Mouse (Mus musculus): ENCODE data around the gene Ypel4. TPM values are rescaled to one million over a fixed set of nuclear protein-coding genes. Genes with fewer than 3 reads are reported as not detected.
A peak's percentile ranks its signal among the peaks of the same experiment; 100 is the strongest.

Gene Ypel4
- under 1 TPM; 0.49 to 0.51 TPM for total RNA-seq (2021)
- long read RNA-seq, experiment 1 = 0 reads
- long read RNA-seq, experiment 2 = 0 reads

- DNase-seq = peak; percentile 55
Measured at GRCm38 (mm10) chr2:84733579-84734300, at the start of gene Ypel4. Gene Ypel4 (plus strand): TSS chr2:84734058.

- no peak for DNase-seq
Measured at GRCm38 (mm10) chr2:84688080-84688844, 45.6 kb upstream of the Ypel4 start.

- DNase-seq = no peak
Measured at GRCm38 (mm10) chr2:84690050-84690449, 43.8 kb upstream of the Ypel4 start.

GRCm38 (mm10) chr2:84695007-84695695 lies 38.7 kb upstream of the Ypel4 start:
- no peak for DNase-seq

GRCm38 (mm10) chr2:84703497-84703896 lies 30.4 kb upstream of the Ypel4 start:
- no peak for DNase-seq

- no peak for DNase-seq
Measured at GRCm38 (mm10) chr2:84704329-84704728, 29.5 kb upstream of the Ypel4 start.

GRCm38 (mm10) chr2:84705295-84705694 lies 28.6 kb upstream of the Ypel4 start:
- no peak for DNase-seq

GRCm38 (mm10) chr2:84707523-84707922 lies 26.3 kb upstream of the Ypel4 start:
- no peak for DNase-seq

- no peak for DNase-seq
Measured at GRCm38 (mm10) chr2:84711898-84712297, 22.0 kb upstream of the Ypel4 start.

- DNase-seq = no peak
Measured at GRCm38 (mm10) chr2:84714422-84714810, 19.4 kb upstream of the Ypel4 start.

- DNase-seq = peak; percentile 99
Measured at GRCm38 (mm10) chr2:84714811-84715561, 18.9 kb upstream of the Ypel4 start, which contains the start of gene Zdhhc5. Gene Zdhhc5 (minus strand): TSS chr2:84715180.

GRCm38 (mm10) chr2:84715562-84716361 lies 18.1 kb upstream of the Ypel4 start:
- DNase-seq = peak; percentile 87

GRCm38 (mm10) chr2:84716423-84717355 lies 17.2 kb upstream of the Ypel4 start:
- no peak for DNase-seq

- no peak for DNase-seq
Measured at GRCm38 (mm10) chr2:84717357-84717756, 16.5 kb upstream of the Ypel4 start.

GRCm38 (mm10) chr2:84720718-84721117 lies 13.1 kb upstream of the Ypel4 start:
- DNase-seq = no peak

GRCm38 (mm10) chr2:84721182-84721581 lies 12.7 kb upstream of the Ypel4 start:
- DNase-seq = no peak

GRCm38 (mm10) chr2:84723856-84724255 lies 10.0 kb upstream of the Ypel4 start:
- DNase-seq = no peak

GRCm38 (mm10) chr2:84725770-84726169 lies 8.1 kb upstream of the Ypel4 start:
- no peak for DNase-seq

GRCm38 (mm10) chr2:84726716-84727115 lies 7.1 kb upstream of the Ypel4 start:
- DNase-seq = no peak

Data from gastrocnemius, postnatal 25 days (tissue).